Mouse (Mus musculus) heart, postnatal 0 days (tissue): Measurements from ENCODE around the gene 2310033P09Rik.

Experiments
- CTCF ChIP-seq: IDR thresholded peaks from 2 replicates; pipeline ENCODE4 v1.5.1; 2016; ENCODE audit warnings: antibody characterized with exemption, control low read depth, low read depth
- EP300 ChIP-seq: IDR thresholded peaks from 2 replicates; pipeline ENCODE4 v1.6.1; 2016; ENCODE audit warnings: antibody characterized with exemption, low read depth

- peak; percentile 14; the same call in 1 of the 2 replicates for TF ChIP-seq CTCF
- peak; percentile 49; the same call in 1 of the 2 replicates for TF ChIP-seq EP300
These were observed 44.6 kb upstream of the 2310033P09Rik start, which contains the start of gene Iba57 for GRCm38 (mm10) chr11:59163255-59164236.
